Mouse (Mus musculus) liver, embryonic 14.5 days (tissue): ENCODE results near the gene Kctd12b.

ENCODE experiments used
- CTCF ChIP-seq: IDR thresholded peaks from 2 replicates; pipeline ENCODE4 v1.5.1; 2016; ENCODE audit warnings: antibody characterized with exemption, low read depth, control low read depth
- EP300 ChIP-seq: IDR thresholded peaks from 2 replicates; pipeline ENCODE4 v1.6.1; 2016; ENCODE audit warnings: antibody characterized with exemption, low read depth

DNA sequence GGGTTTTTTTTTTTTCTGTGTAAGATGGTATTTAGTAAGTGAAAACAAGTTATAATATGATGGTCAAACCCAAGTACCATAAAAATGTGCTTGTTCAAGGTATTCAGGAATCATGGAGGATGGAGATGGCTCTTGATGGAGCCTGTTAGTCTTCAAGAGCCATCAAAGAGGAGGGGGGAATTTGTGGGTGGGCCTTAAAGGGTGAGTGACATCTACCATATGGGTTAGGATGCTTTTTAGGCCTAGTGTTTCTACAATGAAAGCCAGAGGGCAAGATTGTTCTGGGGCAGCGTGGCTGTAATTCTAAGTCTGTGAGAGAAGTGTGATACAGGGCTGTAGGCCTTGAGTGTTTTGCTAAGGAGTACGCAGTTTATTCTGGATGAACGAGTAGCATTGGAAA is 28.2 kb upstream of the Kctd12b start:
- TF ChIP-seq CTCF = no peak
- no peak for TF ChIP-seq EP300
